In the genomic region with DNA sequence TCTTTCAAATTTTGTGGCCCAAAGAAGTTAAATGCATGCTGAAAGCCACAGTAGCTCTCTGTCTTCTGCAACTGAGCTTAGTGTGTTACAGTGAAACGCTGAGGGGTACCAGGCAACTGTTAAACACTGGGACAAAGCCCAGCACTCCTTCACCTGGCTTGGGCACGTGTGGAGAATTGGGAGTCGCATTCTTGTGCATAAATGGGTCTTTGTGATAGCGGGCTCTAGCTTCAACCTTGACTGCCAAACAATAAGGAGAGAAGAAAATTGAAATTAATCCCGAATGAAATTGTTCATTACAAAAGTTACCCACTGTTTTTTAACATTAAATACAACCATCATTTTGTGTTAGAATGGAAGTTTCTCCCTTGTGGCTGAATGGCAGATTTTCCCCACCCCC, we compare ENCODE assay signal across 22 mouse cellular contexts.
"Had no signal": no experiment of that assay in that cellular context is flagged by ENCODE, and none has a peak within 500 bp of the region (broad histone marks: within the 10 kb centered on the region; RNA-seq: fewer than 3 reads in every experiment).

No protein-coding gene starts in this region.

- DNase-seq: forebrain, postnatal 0 days; gastrocnemius, postnatal 14 days; gastrocnemius, postnatal 36 days; heart, adult 18-20 months; kidney, adult 18-20 months; kidney, adult 8-10 months; kidney, postnatal 10 days; kidney, postnatal 25 days; kidney, postnatal 4 days; liver; liver, embryonic 13.5 days had no signal

- H3K27ac ChIP-seq: heart, embryonic 13.5 days; heart, embryonic 15.5 days; hindbrain, embryonic 13.5 days; hindbrain, embryonic 15.5 days; hindbrain, postnatal 0 days; layer of hippocampus, adult 2 months; left cerebral cortex, adult 2 months; liver, embryonic 13.5 days; liver, embryonic 15.5 days had no signal

- H3K4me3 ChIP-seq: heart, embryonic 13.5 days; heart, embryonic 15.5 days; hindbrain, embryonic 13.5 days; hindbrain, embryonic 15.5 days; layer of hippocampus, adult 2 months; left cerebral cortex, adult 2 months; liver, embryonic 13.5 days; liver, embryonic 15.5 days had no signal

- H3K9me3 ChIP-seq: heart, embryonic 13.5 days; heart, embryonic 15.5 days; hindbrain, embryonic 13.5 days; hindbrain, embryonic 15.5 days; liver, embryonic 13.5 days; liver, embryonic 15.5 days had no signal

- H3K9ac ChIP-seq: forebrain, postnatal 0 days; heart, embryonic 13.5 days; heart, embryonic 15.5 days; hindbrain, embryonic 13.5 days; hindbrain, embryonic 15.5 days; liver, embryonic 13.5 days; liver, embryonic 15.5 days had no signal

- H3K27me3 ChIP-seq: heart, embryonic 13.5 days; heart, embryonic 15.5 days; hindbrain, embryonic 13.5 days; hindbrain, embryonic 15.5 days; liver, embryonic 13.5 days; liver, embryonic 15.5 days had no signal

- ATAC-seq: forebrain, postnatal 0 days; hindbrain, postnatal 0 days; intestine, embryonic 16.5 days had no signal

- H3K4me2 ChIP-seq: heart, embryonic 11.5 days; heart, embryonic 13.5 days; heart, embryonic 15.5 days; hindbrain, embryonic 13.5 days; hindbrain, embryonic 15.5 days; liver, embryonic 11.5 days; liver, embryonic 13.5 days; liver, embryonic 15.5 days had no signal

- H3K36me3 ChIP-seq: heart, embryonic 13.5 days; heart, embryonic 15.5 days; hindbrain, embryonic 13.5 days; hindbrain, embryonic 15.5 days; liver, embryonic 13.5 days; liver, embryonic 15.5 days had no signal

- H3K4me1 ChIP-seq: liver, embryonic 13.5 days; liver, embryonic 15.5 days had no signal
